Mouse (Mus musculus) bone marrow macrophage, adult 2 months (primary cell): ENCODE measurements around the gene Fgfr2.

Experiments used
- CTCF ChIP-seq: IDR thresholded peaks from 2 replicates; pipeline ENCODE4 v1.5.1; 2012; ENCODE audit warnings: low read depth, mild to moderate bottlenecking, low read length, moderate library complexity
- POLR2A ChIP-seq: IDR thresholded peaks from 2 replicates; pipeline ENCODE4 v1.6.1; 2012; ENCODE audit warnings: mild to moderate bottlenecking, low read depth, low read length, borderline replicate concordance

- TF ChIP-seq CTCF (no peak), POLR2A (no peak)
These were observed 806.1 kb downstream of the Fgfr2 start, which contains the start of gene Chst15 for GRCm38 (mm10) chr7:132317036-132317541.
